Mouse (Mus musculus) small intestine, adult 2 months (tissue): ENCODE results near the gene Klhl21. TPM values are rescaled to one million over a fixed set of nuclear protein-coding genes. Genes with fewer than 3 reads are reported as not detected.
A peak's percentile ranks its signal among the peaks of the same experiment; 100 is the strongest.

Experiments used
- H3K27ac ChIP-seq: fragments of 200-500 bp; 2 replicates; pipeline ENCODE4 v1.5.1; 2012; ENCODE audit warnings: low read depth, low read length, control low read depth, inconsistent platforms; ENCODE audit not compliant: insufficient read depth
- H3K27me3 ChIP-seq: fragments of 200-500 bp; 2 replicates; pipeline ENCODE4 v1.6.1; 2012; ENCODE audit warnings: mild to moderate bottlenecking, moderate library complexity, low read length, inconsistent platforms; ENCODE audit not compliant: control insufficient read depth, insufficient read depth
- H3K36me3 ChIP-seq: fragments of 200-500 bp; 2 replicates; pipeline ENCODE4 v1.6.1; 2012; ENCODE audit warnings: mild to moderate bottlenecking, low read length, control low read depth, inconsistent platforms; ENCODE audit not compliant: control insufficient read depth, insufficient read depth
- H3K4me1 ChIP-seq: fragments of 200-500 bp; 2 replicates; pipeline ENCODE4 v1.6.1; 2012; ENCODE audit warnings: low read length, inconsistent platforms, mixed read lengths; ENCODE audit not compliant: control insufficient read depth, insufficient read depth, insufficient read length
- H3K4me3 ChIP-seq: fragments of 200-500 bp; 2 replicates; pipeline ENCODE4 v1.5.1; 2012; ENCODE audit warnings: low read depth, mild to moderate bottlenecking, control low read depth, inconsistent platforms, low read length, moderate library complexity
- CTCF ChIP-seq: fragments of 200-500 bp; IDR thresholded peaks from 2 replicates; pipeline ENCODE4 v1.5.1; 2012; ENCODE audit warnings: low read depth, mild to moderate bottlenecking, control low read depth, inconsistent platforms, low read length, moderate library complexity, mixed read lengths; ENCODE audit not compliant: insufficient replicate concordance, insufficient read length; ENCODE audit errors: extremely low read depth
- POLR2A ChIP-seq: fragments of 200-500 bp; IDR thresholded peaks from 2 replicates; pipeline ENCODE4 v1.6.1; 2012; ENCODE audit warnings: low read depth, mild to moderate bottlenecking, control low read depth, inconsistent platforms, low read length, moderate library complexity
- WGBS: fragments of 180-500 bp; shearing (Covaris S2); methylation state at CpG from one replicate; pipeline ENCODE4 v1.1.7; 2018; 5-methylcytosine and 5-hydroxymethylcytosine counted together
- polyA plus RNA-seq: library from polyadenylated mRNA; depleted of rRNA; stranded (reverse); fragments of >200 nt; gene quantifications from 2 replicates; pipeline ENCODE4 v1.2.3, GENCODE M21; 2012

Gene Klhl21
- polyA plus RNA-seq, 1 experiment: 19.8 TPM

DNA sequence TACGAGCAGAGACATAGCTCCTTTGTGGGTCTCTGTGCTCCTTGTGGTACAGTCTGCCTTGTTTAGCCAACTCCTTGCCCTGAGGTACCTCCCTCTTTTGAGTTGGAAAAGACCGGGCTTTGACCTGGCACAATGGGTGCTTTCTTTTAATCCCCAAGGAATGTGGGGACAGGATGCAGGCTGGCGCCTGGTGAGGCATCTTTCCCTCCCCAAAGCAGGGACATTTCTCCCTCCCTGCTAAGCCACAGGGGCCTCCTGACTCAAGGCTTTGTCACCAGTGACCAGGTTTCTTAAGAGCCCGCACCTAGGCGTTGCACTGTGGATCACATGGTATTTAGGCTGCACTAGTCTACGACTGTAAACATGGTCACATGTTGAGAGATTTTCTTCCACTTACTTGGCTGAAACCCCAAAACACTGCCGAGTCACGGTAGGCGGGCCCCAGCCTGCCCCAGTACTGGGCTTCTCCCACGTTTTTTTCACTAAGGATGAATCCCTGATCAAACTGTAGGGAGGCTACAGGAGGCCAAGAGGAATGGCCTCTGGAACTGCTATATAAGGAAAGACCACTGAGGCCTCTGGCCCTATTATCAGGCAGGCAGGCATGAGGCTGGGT is 1.6 kb downstream of the Klhl21 start:
- H3K27ac ChIP-seq: peak overlapping the region; percentile 10; the same call in 1 of the 2 replicates
- no peak for TF ChIP-seq CTCF
- no peak for TF ChIP-seq POLR2A
- 3% methylated on average over 10 of the region's 10 CpGs for WGBS
- peaks cover 2% of the 10 kb centered on the region; the same call in 1 of the 2 replicates for H3K36me3 ChIP-seq
- no peaks in the 10 kb centered on the region for H3K27me3 ChIP-seq
- H3K4me3 ChIP-seq: peak overlapping the region; percentile 85
- H3K4me1 ChIP-seq: peaks cover 29% of the 10 kb centered on the region

DNA sequence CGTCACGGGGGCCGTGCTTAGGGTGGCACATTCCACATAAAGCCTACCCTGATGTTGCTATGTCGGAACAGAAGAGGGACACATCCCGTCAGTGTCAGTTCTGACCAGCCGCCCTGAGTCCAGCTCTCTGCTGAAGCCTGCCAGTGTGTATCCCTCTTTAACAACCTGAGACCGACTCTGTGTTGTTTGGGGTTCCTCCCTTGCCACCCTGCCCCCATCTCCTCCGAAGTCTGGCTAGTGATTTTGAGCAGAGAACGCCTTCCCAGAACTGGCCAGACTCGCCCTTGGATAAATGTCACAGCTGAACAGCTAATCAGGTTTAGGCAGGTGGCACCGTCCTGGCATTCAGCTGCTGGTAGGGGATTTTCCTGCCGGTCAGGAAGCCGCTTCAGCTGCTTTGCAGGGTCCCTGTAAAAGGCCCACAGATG is 2.1 kb downstream of the Klhl21 start:
- peak overlapping the region; percentile 10 for H3K27ac ChIP-seq
- H3K36me3 ChIP-seq: peaks cover 7% of the 10 kb centered on the region
- no peaks in the 10 kb centered on the region for H3K27me3 ChIP-seq
- TF ChIP-seq CTCF (no peak), POLR2A (no peak)
- H3K4me1 ChIP-seq: peaks cover 29% of the 10 kb centered on the region
- H3K4me3 ChIP-seq: peak overlapping the region; percentile 85
- WGBS: 8% methylated on average over 13 of the region's 13 CpGs

- H3K4me3 ChIP-seq: peak overlapping the region; percentile 85
- H3K4me1 ChIP-seq: peaks cover 29% of the 10 kb centered on the region
- WGBS: 32% methylated on average over 8 of the region's 8 CpGs
- H3K36me3 ChIP-seq: peaks cover 10% of the 10 kb centered on the region
- TF ChIP-seq CTCF (no peak), POLR2A (no peak)
- H3K27me3 ChIP-seq: no peaks in the 10 kb centered on the region
- peak overlapping the region; percentile 10; the same call in 1 of the 2 replicates for H3K27ac ChIP-seq
Measured at GRCm38 (mm10) chr4:152011171-152011760, 2.7 kb downstream of the Klhl21 start.

- H3K4me3 ChIP-seq: no peak overlapping the region
- WGBS: 85% methylated on average over 16 of the region's 16 CpGs
- H3K27me3 ChIP-seq: no peaks in the 10 kb centered on the region
- peaks cover 10% of the 10 kb centered on the region for H3K36me3 ChIP-seq
- H3K27ac ChIP-seq: no peak overlapping the region
- H3K4me1 ChIP-seq: peaks cover 29% of the 10 kb centered on the region
- TF ChIP-seq POLR2A (no peak), CTCF (no peak)
Measured at GRCm38 (mm10) chr4:152012109-152012508, 3.5 kb downstream of the Klhl21 start.

GRCm38 (mm10) chr4:152013036-152013813 is 4.6 kb downstream of the Klhl21 start:
- TF ChIP-seq CTCF (no peak), POLR2A (no peak)
- peaks cover 10% of the 10 kb centered on the region for H3K36me3 ChIP-seq
- WGBS: 57% methylated on average over 12 of the region's 12 CpGs
- no peak overlapping the region for H3K4me3 ChIP-seq
- H3K4me1 ChIP-seq: peaks cover 29% of the 10 kb centered on the region
- H3K27ac ChIP-seq: no peak overlapping the region
- no peaks in the 10 kb centered on the region for H3K27me3 ChIP-seq

DNA sequence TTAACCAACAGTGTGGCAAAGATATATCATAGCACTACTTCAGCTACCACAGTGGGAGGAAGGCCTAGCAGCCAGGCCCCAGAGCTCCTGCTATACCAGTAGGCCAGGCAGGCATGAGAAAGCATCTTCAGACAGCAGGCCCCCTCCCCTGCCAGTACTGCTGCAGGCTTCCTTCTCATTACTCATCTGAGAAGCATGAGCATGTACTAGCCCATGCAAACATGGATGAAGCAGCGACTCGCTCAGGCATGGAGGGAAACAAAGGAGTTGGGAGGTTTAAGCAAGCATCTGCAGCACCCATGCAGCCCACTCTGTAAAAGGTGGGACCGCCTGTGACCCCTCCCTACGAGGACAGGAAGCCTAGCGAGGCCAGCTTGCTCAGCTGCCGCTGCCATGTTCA is 10.5 kb downstream of the Klhl21 start:
- H3K27me3 ChIP-seq: no peaks in the 10 kb centered on the region
- TF ChIP-seq CTCF (no peak), POLR2A (no peak)
- WGBS: 86% methylated on average over 6 of the region's 6 CpGs
- H3K4me3 ChIP-seq: no peak overlapping the region
- no peak overlapping the region for H3K27ac ChIP-seq
- H3K4me1 ChIP-seq: no peaks in the 10 kb centered on the region
- peaks cover 37% of the 10 kb centered on the region for H3K36me3 ChIP-seq

GRCm38 (mm10) chr4:152020024-152020423 is 11.4 kb downstream of the Klhl21 start:
- 91% methylated on average over 21 of the region's 21 CpGs for WGBS
- no peak for TF ChIP-seq CTCF
- TF ChIP-seq POLR2A: no peak
- H3K27ac ChIP-seq: no peak overlapping the region
- no peaks in the 10 kb centered on the region for H3K4me1 ChIP-seq
- H3K4me3 ChIP-seq: no peak overlapping the region
- H3K27me3 ChIP-seq: no peaks in the 10 kb centered on the region
- H3K36me3 ChIP-seq: peaks cover 37% of the 10 kb centered on the region
